In genomic region chr11:115714491-115714890, GRCm38 (mm10) we compare ENCODE assay signal across 8 mouse cellular contexts. TPM values are rescaled to one million over a fixed set of nuclear protein-coding genes. Genes with fewer than 3 reads are reported as not detected.
DNase-seq lines count a peak whose midpoint lies in the region; ATAC-seq lines count a peak whose summit lies in the region.

No protein-coding gene starts in this region.

- no peak for ATAC-seq in hindbrain, embryonic 11.5 days (ENCODE audit: low FRiP score)
- ATAC-seq in hindbrain, embryonic 13.5 days (ENCODE audit: low FRiP score) = no peak
- ATAC-seq in embryonic facial prominence, embryonic 14.5 days (ENCODE audit: low read depth) = no peak
- ATAC-seq in liver, embryonic 11.5 days (replicated peaks; ENCODE audit: low FRiP score) = no peak
- no peak for ATAC-seq in inflammation-experienced regulatory T-cells, adult 6 months

- no peaks in the 10 kb centered on the region for H3K4me1 ChIP-seq in hindbrain, embryonic 11.5 days (replicated peaks; ENCODE audit: control insufficient read depth, insufficient read depth, low read length)
- peaks cover 8% of the 10 kb centered on the region for H3K4me1 ChIP-seq in hindbrain, embryonic 13.5 days (replicated peaks)
- no peaks in the 10 kb centered on the region for H3K4me1 ChIP-seq in embryonic facial prominence, embryonic 14.5 days (ENCODE audit: control insufficient read depth, insufficient read depth, low read length)
- H3K4me1 ChIP-seq in liver, embryonic 11.5 days (replicated peaks; ENCODE audit: control insufficient read depth, insufficient read depth, low read length) = peaks cover 33% of the 10 kb centered on the region

- H3K9ac ChIP-seq in hindbrain, embryonic 11.5 days (ENCODE audit: low read depth, low read length) = no peak overlapping the region
- no peak overlapping the region for H3K9ac ChIP-seq in hindbrain, embryonic 13.5 days
- H3K9ac ChIP-seq in embryonic facial prominence, embryonic 14.5 days (ENCODE audit: low read depth, low read length) = no peak overlapping the region
- H3K9ac ChIP-seq in liver, embryonic 11.5 days (ENCODE audit: low read depth, low read length) = no peak overlapping the region

- WGBS in hindbrain, embryonic 11.5 days = 20% methylated on average over 4 of the region's 7 CpGs
- WGBS in hindbrain, embryonic 13.5 days = 13% methylated on average over 4 of the region's 7 CpGs
- WGBS in embryonic facial prominence, embryonic 14.5 days = 11% methylated on average over 4 of the region's 7 CpGs
- 10% methylated on average over 7 of the region's 7 CpGs for WGBS in liver, embryonic 11.5 days

- H3K4me2 ChIP-seq in hindbrain, embryonic 11.5 days (replicated peaks; ENCODE audit: low read depth, low read length) = no peak overlapping the region
- no peak overlapping the region for H3K4me2 ChIP-seq in hindbrain, embryonic 13.5 days
- H3K4me2 ChIP-seq in embryonic facial prominence, embryonic 14.5 days (ENCODE audit: low read depth, low read length) = no peak overlapping the region
- H3K4me2 ChIP-seq in liver, embryonic 11.5 days = no peak overlapping the region; the same call in 1 of the 2 replicates

- H3K9me3 ChIP-seq in hindbrain, embryonic 11.5 days (ENCODE audit: control insufficient read depth, low read length) = no peaks in the 10 kb centered on the region
- no peaks in the 10 kb centered on the region for H3K9me3 ChIP-seq in hindbrain, embryonic 13.5 days
- no peaks in the 10 kb centered on the region for H3K9me3 ChIP-seq in embryonic facial prominence, embryonic 14.5 days (ENCODE audit: control insufficient read depth, low read length)
- H3K9me3 ChIP-seq in liver, embryonic 11.5 days (ENCODE audit: control insufficient read depth, low read length) = no peaks in the 10 kb centered on the region

- no peak overlapping the region for H3K27ac ChIP-seq in hindbrain, embryonic 11.5 days (ENCODE audit: low read depth, low read length)
- H3K27ac ChIP-seq in hindbrain, embryonic 13.5 days = no peak overlapping the region
- H3K27ac ChIP-seq in embryonic facial prominence, embryonic 14.5 days (replicated peaks; ENCODE audit: low read depth, low read length) = no peak overlapping the region
- H3K27ac ChIP-seq in liver, embryonic 11.5 days (ENCODE audit: low read depth, low read length) = no peak overlapping the region

- no peak overlapping the region for H3K4me3 ChIP-seq in hindbrain, embryonic 11.5 days (ENCODE audit: low read depth, low read length)
- H3K4me3 ChIP-seq in hindbrain, embryonic 13.5 days = no peak overlapping the region
- no peak overlapping the region for H3K4me3 ChIP-seq in embryonic facial prominence, embryonic 14.5 days (ENCODE audit: low read depth, low read length)
- H3K4me3 ChIP-seq in liver, embryonic 11.5 days (ENCODE audit: low read depth, low read length) = no peak overlapping the region

- no peaks in the 10 kb centered on the region for H3K36me3 ChIP-seq in hindbrain, embryonic 11.5 days (ENCODE audit: control insufficient read depth, insufficient read depth, low read length)
- H3K36me3 ChIP-seq in hindbrain, embryonic 13.5 days = no peaks in the 10 kb centered on the region
- H3K36me3 ChIP-seq in embryonic facial prominence, embryonic 14.5 days (ENCODE audit: control insufficient read depth, insufficient read depth, low read length) = no peaks in the 10 kb centered on the region
- no peaks in the 10 kb centered on the region for H3K36me3 ChIP-seq in liver, embryonic 11.5 days (ENCODE audit: control insufficient read depth, insufficient read depth, low read length)

- H3K27me3 ChIP-seq in hindbrain, embryonic 11.5 days (ENCODE audit: control insufficient read depth, insufficient read depth, low read length) = no peaks in the 10 kb centered on the region
- H3K27me3 ChIP-seq in hindbrain, embryonic 13.5 days = no peaks in the 10 kb centered on the region
- no peaks in the 10 kb centered on the region for H3K27me3 ChIP-seq in embryonic facial prominence, embryonic 14.5 days (replicated peaks; ENCODE audit: control insufficient read depth, insufficient read depth, low read length)
- H3K27me3 ChIP-seq in liver, embryonic 11.5 days (replicated peaks; ENCODE audit: control insufficient read depth, insufficient read depth, low read length) = no peaks in the 10 kb centered on the region

- peak; percentile 65 for DNase-seq in hindbrain, embryonic 11.5 days (ENCODE audit: low spot score)
- DNase-seq in CD8-positive naive resting alpha-beta T cell, adult 2 months (ENCODE audit: low read depth in 2 of 2, low spot score in 2 of 2) = peak; percentile 36 to 58
- DNase-seq in adrenal gland, postnatal 10 days = peak; percentile 59
- DNase-seq in embryonic facial prominence, embryonic 14.5 days (ENCODE audit: low spot score) = peak; percentile 32
- DNase-seq in liver, embryonic 11.5 days (ENCODE audit: low spot score) = peak; percentile 62
- peak; percentile 63 to 67 for DNase-seq in spleen, adult 18-20 months

RNA-seq across cellular contexts. Expression of gene Grb2, which starts 6.1 kb away (rescaled TPM):
- polyA plus RNA-seq in hindbrain, embryonic 11.5 days (2014; fragmentation: Nextera tagmentation; extraction: Ambion mirVana) = 76.7 and 79.2 TPM in 2 replicates
- 184 and 196 TPM in 2 replicates for polyA plus RNA-seq in hindbrain, embryonic 13.5 days (2015; fragmentation: Nextera tagmentation; extraction: Ambion mirVana)
- 100 to 1,000 TPM in 1 of 2 experiments, 10 to 100 TPM in 1; 99.1 to 104 TPM for total RNA-seq in adrenal gland, postnatal 10 days (2021)
- polyA plus RNA-seq in embryonic facial prominence, embryonic 14.5 days (2014; fragmentation: Nextera tagmentation; extraction: Ambion mirVana) = 66.7 TPM in 2 replicates
- 47.2 and 52.8 TPM in 2 replicates for polyA plus RNA-seq in liver, embryonic 11.5 days (2014; fragmentation: Nextera tagmentation; extraction: Ambion mirVana)
- polyA plus RNA-seq in inflammation-experienced regulatory T-cells, adult 6 months (2017; shearing (Covaris generic)) = 10 to 100 TPM; 31.7 to 35.5 (median 33.8) TPM

RNA-seq across cellular contexts. Expression of gene Tmem94, which starts 50.7 kb away (rescaled TPM):
- polyA plus RNA-seq in hindbrain, embryonic 11.5 days (2014; fragmentation: Nextera tagmentation; extraction: Ambion mirVana) = 15.5 and 16.4 TPM in 2 replicates
- polyA plus RNA-seq in hindbrain, embryonic 13.5 days (2015; fragmentation: Nextera tagmentation; extraction: Ambion mirVana) = 30.9 TPM in 2 replicates
- total RNA-seq in adrenal gland, postnatal 10 days (2021) = 10 to 100 TPM; 62.0 to 79.6 TPM
- 15.4 and 18.2 TPM in 2 replicates for polyA plus RNA-seq in embryonic facial prominence, embryonic 14.5 days (2014; fragmentation: Nextera tagmentation; extraction: Ambion mirVana)
- 14.1 and 14.4 TPM in 2 replicates for polyA plus RNA-seq in liver, embryonic 11.5 days (2014; fragmentation: Nextera tagmentation; extraction: Ambion mirVana)
- 10 to 100 TPM; 10.6 to 12.7 (median 11.5) TPM for polyA plus RNA-seq in inflammation-experienced regulatory T-cells, adult 6 months (2017; shearing (Covaris generic))
